Mouse (Mus musculus) forelimb bud, embryonic 11.5 days (tissue): ENCODE measurements at regions not wholly inside any gene's neighbourhood (a gene's known extent, or its start where the extent isn't known, plus 50 kb on each side); places are given as distances from the start of the nearest gene placed in this dataset.

Experiments
- DNase-seq: peaks from one replicate; pipeline ENCODE4 v3.0.0-alpha.2; 2012; ENCODE audit warnings: low read depth, low spot score

DNA sequence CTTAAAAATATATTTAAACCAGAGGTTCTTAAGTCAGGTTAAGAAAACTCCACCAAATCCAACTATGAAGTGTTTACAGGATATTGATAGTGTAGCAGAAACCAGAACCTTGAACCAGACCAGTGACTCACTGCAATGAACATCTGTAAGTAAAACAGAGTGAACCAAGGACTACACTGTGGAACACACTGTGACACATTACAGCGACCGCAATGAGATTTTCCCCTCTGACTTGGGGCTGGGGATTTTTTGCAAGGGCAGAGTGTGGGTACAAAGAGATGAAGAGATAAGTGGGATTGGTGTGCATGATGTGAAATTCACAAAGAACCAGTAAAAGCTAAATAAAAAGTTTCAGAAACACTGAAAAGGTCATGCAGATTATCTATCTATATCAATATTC, 73.0 kb upstream of the Nrn1 start:
- no peak for DNase-seq

DNA sequence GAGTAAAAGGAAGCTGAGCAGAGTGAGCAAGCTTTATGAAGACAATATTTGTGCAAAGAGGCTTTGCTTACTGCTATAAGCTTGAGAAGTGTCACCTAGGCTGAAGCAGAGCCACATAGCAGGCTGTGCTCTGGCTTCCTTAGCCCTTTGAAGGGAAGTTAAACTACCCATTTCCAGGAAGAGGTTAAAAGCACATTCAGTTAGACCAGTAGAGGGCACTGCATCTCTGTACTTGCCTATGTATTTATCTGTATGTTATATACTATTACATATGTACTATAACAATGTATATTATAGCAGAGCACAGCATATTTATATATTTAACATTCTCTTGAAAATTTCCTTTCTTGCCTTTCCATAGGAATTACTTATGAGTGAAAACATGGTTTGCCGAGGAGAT, 54.4 kb upstream of the Nrn1 start:
- DNase-seq = peak; percentile 16
